Mouse (Mus musculus) kidney, embryonic 14.5 days (tissue): Measurements from ENCODE around the gene Cacna1a. TPM values are rescaled to one million over a fixed set of nuclear protein-coding genes. Genes with fewer than 3 reads are reported as not detected.
"Not testable (repeated sequence)": the region's sequence is repeated elsewhere in the genome, so short reads cannot be mapped to it uniquely, and the experiment has no call there.

ENCODE experiments used
- ATAC-seq: fragments of 200-750 bp; cut with Nextera tagmentation; 2 replicates; pipeline ENCODE4 v1.8.0; 2017; ENCODE audit warnings: moderate number of reproducible peaks, mild to moderate bottlenecking, moderate TSS enrichment, moderate library complexity; ENCODE audit not compliant: low FRiP score, low TSS enrichment
- H3K27ac ChIP-seq: fragments of 300-500 bp; sonication (generic); 2 replicates; pipeline ENCODE4 v1.5.1; 2014; ENCODE audit warnings: low read depth, mild to moderate bottlenecking, low read length, moderate library complexity, mixed read lengths
- H3K27me3 ChIP-seq: fragments of 300-500 bp; sonication (generic); 2 replicates; pipeline ENCODE4 v1.6.1; 2014; ENCODE audit warnings: mild to moderate bottlenecking, low read length; ENCODE audit not compliant: control insufficient read depth, insufficient read depth
- H3K36me3 ChIP-seq: fragments of 300-500 bp; sonication (generic); 2 replicates; pipeline ENCODE4 v1.6.1; 2014; ENCODE audit warnings: low read length, mixed read lengths; ENCODE audit not compliant: control insufficient read depth, insufficient read depth
- H3K4me1 ChIP-seq: fragments of 300-500 bp; sonication (generic); 2 replicates; pipeline ENCODE4 v1.6.1; 2014; ENCODE audit warnings: low read length, mixed read lengths; ENCODE audit not compliant: control insufficient read depth, insufficient read depth
- H3K4me2 ChIP-seq: fragments of 300-500 bp; sonication (generic); replicated peaks from 2 replicates; pipeline ENCODE4 v1.6.1; 2014; ENCODE audit warnings: low read depth, mild to moderate bottlenecking, low read length
- H3K4me3 ChIP-seq: fragments of 300-500 bp; sonication (generic); 2 replicates; pipeline ENCODE4 v1.5.1; 2014; ENCODE audit warnings: mild to moderate bottlenecking, low read length
- H3K9ac ChIP-seq: fragments of 300-500 bp; sonication (generic); 2 replicates; pipeline ENCODE4 v1.6.1; 2014; ENCODE audit warnings: low read depth, mild to moderate bottlenecking, low read length, moderate library complexity
- H3K9me3 ChIP-seq: fragments of 300-500 bp; sonication (generic); 2 replicates; pipeline ENCODE4 v1.6.1; 2016; ENCODE audit warnings: low read length; ENCODE audit not compliant: control insufficient read depth
- WGBS: fragments of 180-500 bp; shearing (Covaris S2); extraction: QIAGEN DNeasy Blood & Tissue Kit; methylation state at CpG from one replicate; pipeline ENCODE4 v1.1.7; 2014; 5-methylcytosine and 5-hydroxymethylcytosine counted together
- polyA plus RNA-seq: library from polyadenylated mRNA; unstranded; fragments of >200 nt; fragmentation: Nextera tagmentation; extraction: Ambion mirVana; gene quantifications from 2 replicates; pipeline ENCODE4 v1.2.1, GENCODE M21; 2014

Cacna1a gene
- polyA plus RNA-seq, 1 experiment from 2014 or later: 4.4 TPM

GRCm38 (mm10) chr8:84615666-84616485, 227.6 kb downstream of the Cacna1a start:
- Histone ChIP-seq H3K27me3 (peaks cover 3% of the 10 kb centered on the region; the same call in 1 of the 2 replicates), H3K27ac (no peak overlapping the region), H3K4me1 (no peaks in the 10 kb centered on the region), H3K9ac (no peak overlapping the region), H3K4me3 (no peak overlapping the region), H3K36me3 (no peaks in the 10 kb centered on the region), H3K9me3 (no peaks in the 10 kb centered on the region), H3K4me2 (no peak overlapping the region)
- whole genome bisulfite sequencing: 28% methylated on average over 22 of the region's 22 CpGs
- ATAC-seq: 0 out of 2 replicates have a peak, but pooled peaks have one; percentile 49

DNA sequence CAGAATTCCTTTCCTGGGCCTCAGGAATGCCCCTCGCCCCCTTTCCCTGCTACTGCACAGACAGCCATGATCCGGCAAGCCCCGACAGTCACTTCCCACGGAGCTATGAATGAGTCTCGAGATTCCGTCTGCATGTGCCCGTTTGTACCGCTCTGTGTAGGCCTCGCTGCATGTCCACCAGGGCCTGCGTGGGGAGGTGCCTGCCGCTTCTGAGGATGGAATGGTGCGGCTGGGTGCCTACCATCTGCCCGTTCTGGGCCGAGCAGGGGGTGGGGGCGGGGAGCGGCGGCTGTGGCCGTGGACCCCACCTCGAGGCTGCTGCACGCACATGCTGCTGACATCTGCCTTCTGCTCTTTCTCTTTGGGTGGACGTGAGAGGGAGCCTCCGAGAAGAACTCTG, 228.8 kb downstream of the Cacna1a start:
- no peak for ATAC-seq
- Histone ChIP-seq H3K9me3 (no peaks in the 10 kb centered on the region), H3K4me2 (no peak overlapping the region), H3K9ac (no peak overlapping the region), H3K27ac (no peak overlapping the region), H3K4me1 (no peaks in the 10 kb centered on the region), H3K27me3 (peaks cover 3% of the 10 kb centered on the region; the same call in 1 of the 2 replicates), H3K4me3 (no peak overlapping the region), H3K36me3 (no peaks in the 10 kb centered on the region)
- WGBS: 51% methylated on average over 22 of the region's 22 CpGs

DNA sequence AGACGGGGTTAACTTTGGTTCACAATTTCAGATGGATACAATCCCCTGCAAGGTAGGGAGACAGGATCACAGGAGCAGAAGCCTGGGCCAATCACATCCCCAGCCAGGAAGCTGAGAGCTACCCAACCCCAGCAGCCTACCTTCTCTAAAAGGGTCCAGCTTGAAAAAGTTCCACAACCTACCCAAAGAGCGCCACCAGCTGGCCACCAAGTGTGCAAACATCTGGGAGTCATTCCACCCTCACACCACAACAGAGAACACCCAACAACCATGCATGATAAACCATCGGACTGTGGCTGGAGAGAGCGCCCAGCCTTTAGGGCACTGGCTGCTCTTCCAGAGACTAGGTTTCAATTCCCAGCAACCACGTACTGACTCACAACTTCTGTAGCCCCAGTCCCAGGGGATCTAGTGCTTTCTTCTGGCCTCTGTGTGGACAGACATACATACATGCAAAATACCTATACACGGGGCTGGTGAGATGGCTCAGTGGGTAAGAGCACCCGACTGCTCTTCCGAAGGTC, 232.9 kb downstream of the Cacna1a start:
- H3K4me2 ChIP-seq: no peak overlapping the region
- ATAC-seq: no peak
- H3K27ac ChIP-seq: no peak overlapping the region
- no peak overlapping the region for H3K9ac ChIP-seq
- H3K9me3 ChIP-seq: no peaks in the 10 kb centered on the region
- WGBS: 76% methylated on average over 8 of the region's 8 CpGs
- H3K36me3 ChIP-seq: no peaks in the 10 kb centered on the region
- no peak overlapping the region for H3K4me3 ChIP-seq
- no peaks in the 10 kb centered on the region; the same call in 1 of the 2 replicates for H3K27me3 ChIP-seq
- no peaks in the 10 kb centered on the region for H3K4me1 ChIP-seq

GRCm38 (mm10) chr8:84623425-84623824, 235.2 kb downstream of the Cacna1a start:
- 77% methylated on average over 4 of the region's 4 CpGs for WGBS
- not testable (repeated sequence) for H3K27ac ChIP-seq, H3K27me3 ChIP-seq, H3K4me3 ChIP-seq, H3K9me3 ChIP-seq, H3K4me2 ChIP-seq, ATAC-seq, H3K9ac ChIP-seq, H3K4me1 ChIP-seq, H3K36me3 ChIP-seq

GRCm38 (mm10) chr8:84629586-84629985, 241.3 kb downstream of the Cacna1a start:
- Histone ChIP-seq H3K9me3 (no peaks in the 10 kb centered on the region), H3K4me3 (no peak overlapping the region), H3K9ac (no peak overlapping the region), H3K27me3 (no peaks in the 10 kb centered on the region), H3K4me1 (no peaks in the 10 kb centered on the region), H3K27ac (no peak overlapping the region), H3K4me2 (no peak overlapping the region), H3K36me3 (no peaks in the 10 kb centered on the region)
- ATAC-seq: no peak
- WGBS: 68% methylated on average over 11 of the region's 11 CpGs

DNA sequence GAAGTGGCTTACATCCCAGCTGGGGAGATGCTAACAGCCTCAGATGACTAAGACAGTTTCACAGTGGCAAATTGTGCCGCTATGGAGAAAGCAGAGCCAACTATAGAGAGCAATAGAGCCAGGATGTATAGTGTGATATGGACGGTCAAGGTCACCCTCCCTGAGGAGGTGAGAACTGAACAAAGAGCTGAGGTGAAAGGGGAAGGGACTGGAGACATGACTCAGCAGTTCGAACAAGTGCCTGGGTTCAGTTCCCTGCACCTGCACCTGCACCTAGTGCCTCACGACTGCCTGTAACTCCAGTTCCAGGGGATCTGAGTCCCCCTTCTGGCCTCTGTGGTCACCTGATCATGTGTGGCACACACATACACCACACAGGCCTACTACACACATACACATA, 241.9 kb downstream of the Cacna1a start:
- H3K27ac ChIP-seq: no peak overlapping the region
- no peak for ATAC-seq
- no peaks in the 10 kb centered on the region for H3K9me3 ChIP-seq
- H3K36me3 ChIP-seq: no peaks in the 10 kb centered on the region
- H3K27me3 ChIP-seq: no peaks in the 10 kb centered on the region
- WGBS: 84% methylated on average over 4 of the region's 4 CpGs
- H3K4me3 ChIP-seq: no peak overlapping the region
- no peak overlapping the region for H3K9ac ChIP-seq
- H3K4me1 ChIP-seq: no peaks in the 10 kb centered on the region; the same call in 1 of the 2 replicates
- H3K4me2 ChIP-seq: no peak overlapping the region

DNA sequence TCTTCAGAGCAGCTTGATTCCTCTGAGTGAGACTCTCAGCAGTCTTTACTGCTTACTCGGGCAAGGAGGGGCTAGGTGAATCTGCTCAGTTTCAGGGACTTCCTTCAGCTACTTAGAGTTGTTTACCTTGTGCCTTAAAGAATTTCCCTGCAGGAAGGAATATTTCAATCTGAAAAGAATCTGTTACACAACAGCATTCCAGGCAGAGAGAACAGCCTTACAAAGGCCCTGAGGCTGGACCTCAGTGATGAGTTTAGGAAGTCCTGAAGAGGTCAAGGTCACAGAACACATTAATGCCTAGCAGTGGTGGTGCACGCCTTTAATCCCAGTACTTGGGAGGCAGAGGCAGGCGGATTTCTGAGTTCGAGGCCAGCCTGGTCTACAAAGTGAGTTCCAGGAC, 243.6 kb downstream of the Cacna1a start:
- 83% methylated on average over 4 of the region's 4 CpGs for WGBS
- ATAC-seq: no peak
- no peak overlapping the region for H3K4me3 ChIP-seq
- no peaks in the 10 kb centered on the region for H3K27me3 ChIP-seq
- H3K27ac ChIP-seq: no peak overlapping the region
- H3K4me1 ChIP-seq: peaks cover 4% of the 10 kb centered on the region; the same call in 1 of the 2 replicates
- no peaks in the 10 kb centered on the region for H3K36me3 ChIP-seq
- no peaks in the 10 kb centered on the region for H3K9me3 ChIP-seq
- no peak overlapping the region for H3K4me2 ChIP-seq
- H3K9ac ChIP-seq: no peak overlapping the region

DNA sequence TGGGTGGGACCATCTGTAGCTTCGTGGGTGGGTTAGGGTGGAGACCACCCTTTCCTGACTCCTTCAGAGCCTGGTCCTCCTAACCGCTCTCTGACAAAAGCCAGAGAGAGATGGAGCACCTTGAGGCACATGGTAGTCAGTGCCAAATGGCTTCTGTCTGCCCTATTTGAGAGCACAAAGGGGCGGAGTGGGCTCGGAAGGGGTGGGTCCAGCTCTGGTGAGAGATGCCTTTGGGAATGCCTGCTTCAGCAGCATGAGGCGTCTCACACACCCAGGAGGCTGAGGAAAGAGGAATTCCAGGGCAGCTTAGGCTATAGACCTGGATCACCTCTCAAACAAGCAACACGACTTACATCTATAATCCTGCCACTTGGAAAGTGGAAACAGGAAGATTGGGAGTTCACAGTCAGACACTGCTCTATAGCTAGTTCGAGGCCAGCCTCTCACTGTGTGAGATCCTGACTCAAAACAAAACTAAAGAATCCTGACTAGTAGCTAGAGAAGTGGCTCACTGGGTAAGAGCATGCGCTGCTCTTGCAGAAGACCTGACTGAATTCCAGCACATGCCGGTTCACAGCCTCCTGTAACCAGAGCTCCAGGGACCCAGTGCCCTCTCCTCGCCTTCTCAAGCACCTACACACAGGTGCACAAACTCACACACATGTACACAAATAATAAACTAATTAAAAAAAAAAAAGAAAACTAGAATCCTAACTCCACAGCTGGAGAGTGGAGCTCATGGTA, 245.8 kb downstream of the Cacna1a start:
- no peak for ATAC-seq
- 38% methylated on average over 10 of the region's 10 CpGs for WGBS
- no peak overlapping the region for H3K4me2 ChIP-seq
- H3K27me3 ChIP-seq: no peaks in the 10 kb centered on the region
- peaks cover 11% of the 10 kb centered on the region; the same call in 1 of the 2 replicates for H3K4me1 ChIP-seq
- no peak overlapping the region for H3K9ac ChIP-seq
- H3K4me3 ChIP-seq: no peak overlapping the region
- no peak overlapping the region for H3K27ac ChIP-seq
- no peaks in the 10 kb centered on the region for H3K9me3 ChIP-seq
- H3K36me3 ChIP-seq: no peaks in the 10 kb centered on the region
